Mouse (Mus musculus): ENCODE results near the gene Hnrnph3.
"Not testable (repeated sequence)": the region's sequence is repeated elsewhere in the genome, so short reads cannot be mapped to it uniquely, and the experiment has no call there.

The Hnrnph3 gene

GRCm38 (mm10) chr10:63023749-63024579 lies at the start of gene Hnrnph3, which contains the start of gene Pbld2:
TSS of gene Hnrnph3 (minus strand) at chr10:63024217.
TSS of gene Pbld2 (plus strand) at chr10:63024315.
- DNase-seq (ENCODE audit: low read depth) = peak; percentile 99

DNA sequence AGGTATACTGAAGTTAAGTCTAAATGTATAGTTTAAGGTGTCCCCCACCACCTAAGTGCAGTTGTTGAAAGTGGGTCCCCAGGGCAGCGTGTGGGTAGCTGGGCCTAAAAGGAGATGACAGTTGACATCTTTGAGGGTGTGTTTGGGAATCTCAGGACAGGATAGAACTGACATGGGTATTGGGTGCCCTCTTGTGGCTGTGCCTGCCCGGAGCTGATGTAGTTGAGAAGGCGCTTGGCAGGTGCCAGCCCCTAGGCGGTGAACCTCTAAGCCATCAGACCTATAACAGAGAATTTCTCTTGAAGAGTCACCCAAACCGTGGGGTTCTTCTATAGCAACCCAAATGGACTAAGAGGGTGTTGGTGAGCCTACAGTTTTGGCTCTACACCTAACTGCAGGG lies 42.0 kb upstream of the Hnrnph3 start:
- DNase-seq (ENCODE audit: low read depth) = peak; percentile 89

DNA sequence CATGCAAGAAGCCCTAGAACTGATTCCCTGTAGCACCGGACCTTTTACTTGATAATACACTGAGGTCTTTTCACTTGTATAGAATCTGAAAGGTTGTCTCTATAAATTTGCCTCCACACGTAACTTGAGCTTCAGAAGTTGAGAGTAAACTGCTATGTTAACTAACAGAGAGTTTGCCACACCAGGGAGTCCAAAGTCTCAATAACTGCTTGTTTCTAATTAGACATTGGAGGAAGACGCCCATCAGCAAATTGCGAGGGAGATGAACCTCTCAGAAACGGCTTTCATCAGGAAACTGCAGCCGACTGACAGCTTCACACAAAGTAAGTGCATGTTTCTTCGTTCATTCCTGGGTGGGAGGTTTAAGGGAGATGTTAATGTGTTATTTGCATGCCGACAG lies 41.5 kb upstream of the Hnrnph3 start:
- no peak for DNase-seq (ENCODE audit: low read depth)

DNA sequence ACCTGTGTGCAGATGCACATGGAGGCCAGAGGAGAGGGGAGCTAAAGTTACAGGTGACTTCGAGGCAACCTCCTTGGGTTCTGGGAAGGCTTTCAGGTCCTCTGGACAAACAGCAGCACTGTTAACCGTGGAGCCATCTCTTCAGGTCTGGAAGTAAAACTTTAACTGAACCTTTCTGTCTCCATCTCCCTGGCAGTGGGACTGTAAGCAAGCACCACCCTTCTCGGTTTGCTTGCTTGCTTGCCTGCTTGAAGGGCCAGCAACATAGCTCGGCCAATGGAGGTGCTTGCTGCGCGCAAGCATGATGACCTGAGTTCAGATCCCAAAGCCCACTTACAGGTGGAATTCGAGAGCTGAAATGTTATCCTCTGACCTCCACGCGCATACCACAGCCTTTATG lies 40.5 kb upstream of the Hnrnph3 start:
- DNase-seq (ENCODE audit: low read depth) = no peak

- no peak for DNase-seq (ENCODE audit: low read depth)
Measured at GRCm38 (mm10) chr10:63063365-63063764, 39.3 kb upstream of the Hnrnph3 start.

DNA sequence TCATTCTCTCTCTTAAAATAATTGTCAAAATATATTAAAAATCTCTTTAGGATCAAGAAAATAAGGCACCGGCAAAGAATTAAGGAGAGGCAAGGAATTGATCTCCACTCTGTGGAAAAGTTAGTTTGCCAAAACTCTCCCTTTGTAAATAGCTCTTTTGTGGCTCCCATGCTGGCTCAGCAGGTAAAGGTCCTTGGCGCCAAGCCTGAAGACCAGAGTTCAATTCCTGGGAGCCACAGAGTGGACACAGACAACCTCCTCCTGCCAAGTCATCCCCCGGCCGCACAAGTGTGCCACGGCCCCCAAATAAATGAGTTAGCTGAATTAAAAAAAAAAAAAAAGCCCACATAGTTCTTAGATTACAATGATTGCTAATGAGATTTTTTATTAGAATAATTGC lies 38.7 kb upstream of the Hnrnph3 start:
- DNase-seq (ENCODE audit: low read depth) = no peak

GRCm38 (mm10) chr10:63061266-63061665 lies 37.2 kb upstream of the Hnrnph3 start:
- no peak for DNase-seq (ENCODE audit: low read depth)

GRCm38 (mm10) chr10:63060406-63060805 lies 36.4 kb upstream of the Hnrnph3 start:
- DNase-seq (ENCODE audit: low read depth) = no peak

- DNase-seq (ENCODE audit: low read depth) = peak; percentile 37
Measured at GRCm38 (mm10) chr10:63059862-63060261, 35.8 kb upstream of the Hnrnph3 start, which contains the start of gene Pbld1. TSS of gene Pbld1 (plus strand) at chr10:63060162.

GRCm38 (mm10) chr10:63056966-63057750 lies 33.1 kb upstream of the Hnrnph3 start:
- no peak for DNase-seq (ENCODE audit: low read depth)

DNA sequence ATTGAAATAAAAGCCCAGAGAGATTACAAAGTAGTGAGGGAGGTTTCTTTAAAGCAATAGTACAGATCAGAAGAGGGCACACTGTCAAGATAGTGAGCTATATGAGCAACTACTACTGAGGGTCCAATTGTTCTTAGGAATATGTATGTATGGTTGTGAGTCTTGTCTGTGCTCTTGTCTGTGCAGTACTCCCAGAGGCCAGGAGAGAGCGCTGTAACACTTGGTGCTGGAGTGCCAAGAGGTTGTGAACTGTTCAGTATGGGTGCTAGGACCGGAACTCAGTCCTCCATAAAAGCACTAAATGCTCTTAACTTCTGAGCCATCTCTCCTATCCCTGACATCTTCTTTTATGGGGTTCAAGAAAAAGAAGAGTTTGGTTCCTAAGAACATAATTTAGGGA lies 30.6 kb upstream of the Hnrnph3 start:
- no peak for DNase-seq (ENCODE audit: low read depth)

DNA sequence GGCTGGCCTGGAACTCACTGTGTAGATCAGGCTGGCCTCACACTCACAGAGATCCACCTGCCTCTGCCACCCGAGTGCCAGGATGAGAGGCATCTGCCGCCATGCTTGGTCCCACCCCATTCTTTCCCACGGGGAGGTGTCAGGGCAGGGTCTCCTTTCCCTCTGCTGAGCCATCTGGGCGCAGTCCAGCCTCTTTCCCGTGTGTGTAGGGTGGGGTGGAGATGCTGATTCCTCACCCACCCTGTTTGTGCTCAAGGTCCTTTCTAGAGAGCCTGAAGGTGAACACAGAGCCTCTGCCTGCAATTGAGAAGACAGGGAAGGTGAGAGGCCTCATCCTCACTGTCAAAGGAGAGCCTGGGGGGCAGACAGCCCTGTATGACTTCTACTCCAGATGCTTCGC lies 30.1 kb upstream of the Hnrnph3 start:
- not testable (repeated sequence) for DNase-seq (ENCODE audit: low read depth)

- DNase-seq (ENCODE audit: low read depth) = peak; percentile 19
Measured at GRCm38 (mm10) chr10:63053007-63053406, 29.0 kb upstream of the Hnrnph3 start.

- DNase-seq (ENCODE audit: low read depth) = no peak
Measured at GRCm38 (mm10) chr10:63052011-63052410, 28.0 kb upstream of the Hnrnph3 start.

DNA sequence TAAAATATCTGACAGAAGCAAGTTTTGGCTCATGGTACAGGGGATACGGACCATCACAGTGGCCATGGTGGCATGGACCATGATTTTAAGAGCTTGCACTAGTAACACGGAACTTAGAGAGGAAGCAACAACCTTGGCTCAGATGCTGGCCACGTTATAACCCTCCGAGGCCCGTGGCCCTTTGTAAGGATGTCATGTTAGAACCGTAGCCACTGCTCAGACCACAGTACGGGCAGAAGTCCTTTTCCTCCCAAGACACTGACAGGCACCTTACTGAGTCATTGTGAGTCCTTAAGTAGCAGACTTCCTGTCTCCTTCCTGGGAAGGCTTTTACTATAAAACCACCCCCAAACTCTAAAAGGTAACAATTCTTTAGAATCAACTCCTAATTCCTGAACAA lies 27.2 kb upstream of the Hnrnph3 start:
- DNase-seq (ENCODE audit: low read depth) = no peak

DNA sequence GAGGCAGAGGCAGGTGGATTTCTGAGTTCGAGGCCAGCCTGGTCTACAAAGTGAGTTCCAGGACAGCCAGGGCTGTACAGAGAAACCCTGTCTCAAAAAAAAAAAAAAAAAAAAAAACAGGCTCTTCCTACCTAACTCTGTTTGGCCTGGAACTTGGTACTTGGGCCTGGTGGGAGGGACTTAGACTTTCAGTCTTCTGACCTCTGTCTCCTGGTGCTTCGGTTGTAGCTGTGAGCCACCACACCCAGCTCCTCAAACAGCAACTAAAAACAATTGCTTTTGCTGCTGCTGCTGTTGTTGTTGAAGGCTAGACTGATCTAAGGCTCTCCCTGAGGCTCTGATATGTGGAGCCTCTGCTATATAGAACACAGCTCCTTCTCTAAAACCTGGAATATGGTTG lies 25.1 kb upstream of the Hnrnph3 start:
- no peak for DNase-seq (ENCODE audit: low read depth)

- no peak for DNase-seq (ENCODE audit: low read depth)
Measured at GRCm38 (mm10) chr10:63047751-63048150, 23.7 kb upstream of the Hnrnph3 start.

DNA sequence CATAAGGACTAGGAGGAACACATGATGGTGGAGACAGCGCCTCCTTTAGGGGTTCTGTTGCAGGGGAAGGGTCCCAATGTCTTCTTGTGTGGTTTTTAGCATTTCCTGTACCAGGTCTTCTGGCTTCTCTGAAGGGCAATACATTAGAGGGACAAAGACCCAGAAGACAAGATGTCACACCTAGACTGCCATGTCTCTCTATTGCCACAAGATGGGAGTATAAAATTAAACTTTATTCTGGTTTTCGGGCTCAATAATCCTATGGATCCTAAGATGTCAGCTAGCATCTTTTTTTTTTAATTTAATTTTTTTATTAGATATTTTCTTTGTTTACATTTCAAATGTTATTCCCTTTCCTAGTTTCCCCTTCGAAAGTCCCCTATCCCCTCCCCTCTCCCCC lies 19.1 kb upstream of the Hnrnph3 start:
- peak; percentile 38 for DNase-seq (ENCODE audit: low read depth)

GRCm38 (mm10) chr10:63039867-63040628 lies 16.0 kb upstream of the Hnrnph3 start:
- no peak for DNase-seq (ENCODE audit: low read depth)

GRCm38 (mm10) chr10:63038571-63039320 lies 14.7 kb upstream of the Hnrnph3 start:
- no peak for DNase-seq (ENCODE audit: low read depth)

GRCm38 (mm10) chr10:63032956-63033355 lies 8.9 kb upstream of the Hnrnph3 start:
- DNase-seq (ENCODE audit: low read depth) = no peak

- DNase-seq (ENCODE audit: low read depth) = no peak
Measured at GRCm38 (mm10) chr10:63032267-63032666, 8.2 kb upstream of the Hnrnph3 start.
